Mouse (Mus musculus): ENCODE results near the gene Reln. TPM values are rescaled to one million over a fixed set of nuclear protein-coding genes. Genes with fewer than 3 reads are reported as not detected.

Reln gene
- total and polyA plus RNA-seq, 2 experiments from 2014 or later: 25.3 to 189 TPM

DNA sequence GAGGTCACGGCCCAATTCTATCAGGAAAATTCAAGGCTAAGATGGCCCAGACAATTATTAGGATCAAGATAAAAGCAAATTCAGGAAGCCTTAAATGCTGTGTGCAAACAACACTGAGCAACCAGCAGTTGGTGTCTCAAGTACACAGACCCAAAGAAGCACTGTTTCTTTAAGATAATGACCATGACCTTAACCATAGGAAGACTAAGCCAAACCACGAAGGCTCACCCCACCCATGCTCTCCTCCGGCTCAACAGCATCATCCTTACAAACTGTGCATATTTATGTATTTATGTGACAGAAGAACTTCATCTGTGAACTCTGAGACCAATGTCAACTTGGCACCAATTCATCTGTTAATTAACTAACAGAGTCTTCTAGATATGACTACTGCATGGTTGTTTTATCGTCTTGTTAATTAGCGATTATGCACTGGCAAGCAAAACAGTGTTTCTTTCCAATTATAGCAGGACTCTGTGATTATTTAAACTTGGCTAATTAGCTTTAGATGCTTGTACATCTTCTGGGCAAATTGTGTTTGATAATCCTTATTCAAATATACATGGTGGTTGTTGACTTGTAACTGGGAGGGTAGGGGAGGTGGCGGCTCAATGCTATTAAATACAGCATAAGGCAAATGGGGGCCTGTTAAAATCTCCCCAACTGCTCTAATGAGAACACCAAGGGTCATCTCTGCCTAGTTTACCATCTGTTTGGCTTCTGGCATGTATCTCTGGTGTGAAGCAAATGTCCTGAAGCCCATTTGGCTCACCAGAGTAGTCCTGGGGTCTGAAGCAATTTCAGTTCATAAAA lies 77.8 kb downstream of the Reln start:
- no peak for TF ChIP-seq CTCF (IDR thresholded peaks at IDR 0.05)
- H3K36me3 ChIP-seq (ENCODE audit: insufficient read depth, low read length): no peaks in the 10 kb centered on the region
- H3K27ac ChIP-seq (ENCODE audit: low read depth, low read length): no peak overlapping the region
- H3K4me2 ChIP-seq (ENCODE audit: low read depth, low read length, poor library complexity, severe bottlenecking): no peak overlapping the region
- H3K9ac ChIP-seq (replicated peaks; ENCODE audit: low read length, poor library complexity, severe bottlenecking): no peak overlapping the region
- 67% methylated on average over 6 of the region's 6 CpGs for WGBS
- no peak overlapping the region for H3K4me3 ChIP-seq (ENCODE audit: low read depth, low read length)
- no peaks in the 10 kb centered on the region for H3K4me1 ChIP-seq (ENCODE audit: insufficient read depth, low read length)
- ATAC-seq (ENCODE audit: low FRiP score) (no peak), DNase-seq (ENCODE audit: low spot score) (peak; percentile 62)
- H3K9me3 ChIP-seq (ENCODE audit: low read length): no peaks in the 10 kb centered on the region
- no peaks in the 10 kb centered on the region for H3K27me3 ChIP-seq (ENCODE audit: insufficient read depth, low read length)

DNA sequence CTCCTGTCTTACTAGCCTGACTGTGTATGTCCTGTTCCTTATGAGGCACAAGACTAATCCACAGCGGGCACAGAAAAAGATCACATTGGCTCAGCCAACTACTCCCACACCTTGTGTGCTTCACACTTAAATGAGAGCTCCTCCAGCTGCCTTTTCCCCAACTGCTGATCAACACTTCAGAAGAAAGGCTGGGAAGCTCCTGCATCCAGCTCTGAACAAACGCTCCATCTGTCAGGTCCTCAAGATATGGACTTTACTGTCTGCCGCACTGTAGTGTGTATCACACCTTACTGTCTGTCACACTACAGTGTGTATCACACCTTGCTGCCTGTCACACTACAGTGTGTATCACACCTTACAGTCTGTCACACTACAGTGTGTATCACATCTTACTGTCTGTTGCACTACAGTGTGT lies 82.1 kb downstream of the Reln start:
- H3K9ac ChIP-seq (replicated peaks; ENCODE audit: low read length, poor library complexity, severe bottlenecking): no peak overlapping the region
- H3K9me3 ChIP-seq (ENCODE audit: low read length): no peaks in the 10 kb centered on the region
- H3K36me3 ChIP-seq (ENCODE audit: insufficient read depth, low read length): no peaks in the 10 kb centered on the region
- H3K27me3 ChIP-seq (ENCODE audit: insufficient read depth, low read length): no peaks in the 10 kb centered on the region
- H3K4me3 ChIP-seq (ENCODE audit: low read depth, low read length): no peak overlapping the region
- no peak for TF ChIP-seq CTCF (IDR thresholded peaks at IDR 0.05)
- WGBS: 84% methylated on average over 3 of the region's 3 CpGs
- no peak overlapping the region for H3K4me2 ChIP-seq (ENCODE audit: low read depth, low read length, poor library complexity, severe bottlenecking)
- ATAC-seq (ENCODE audit: low FRiP score) (no peak), DNase-seq (ENCODE audit: low spot score) (no peak)
- H3K4me1 ChIP-seq (ENCODE audit: insufficient read depth, low read length): no peaks in the 10 kb centered on the region
- no peak overlapping the region for H3K27ac ChIP-seq (ENCODE audit: low read depth, low read length)

DNA sequence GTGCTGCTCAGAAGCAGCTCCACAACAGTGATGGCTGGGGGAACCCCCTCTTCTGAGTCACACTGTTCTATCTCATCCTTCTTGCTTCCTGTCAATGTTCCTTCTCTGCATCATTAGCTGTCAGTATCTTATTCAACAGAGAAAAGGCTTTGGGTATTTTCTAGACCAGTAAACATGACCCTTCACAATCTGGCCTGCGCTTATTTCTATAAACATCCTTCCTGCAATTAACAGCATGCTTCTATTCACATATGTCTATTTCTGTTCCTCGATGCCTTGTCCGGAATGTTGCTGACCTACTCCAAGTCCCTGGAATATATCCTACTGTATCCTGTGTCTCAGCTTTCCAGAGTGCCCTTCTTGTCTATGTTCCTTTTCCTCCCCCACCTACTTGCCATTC lies 89.2 kb downstream of the Reln start:
- no peak for DNase-seq (ENCODE audit: low spot score)
- no peaks in the 10 kb centered on the region for H3K4me1 ChIP-seq (ENCODE audit: insufficient read depth, low read length)
- ATAC-seq (ENCODE audit: low FRiP score): no peak

DNA sequence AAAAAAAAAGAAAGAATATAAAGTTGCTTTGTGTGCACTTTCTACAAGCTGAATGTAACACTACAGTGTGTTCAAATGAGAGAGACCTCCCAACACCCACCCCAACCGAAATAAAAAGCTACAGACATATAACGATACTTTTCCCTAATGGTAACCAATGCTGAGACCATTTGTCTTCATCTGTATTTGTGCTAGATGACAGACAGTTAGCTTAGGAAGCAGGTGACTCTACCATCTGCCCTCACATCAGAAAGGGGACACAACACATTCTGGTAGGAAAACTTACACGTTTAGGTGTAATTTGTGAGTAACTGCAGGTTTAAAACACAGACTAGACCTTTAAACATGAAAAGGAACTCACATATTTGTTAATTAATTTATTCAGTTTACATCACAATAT lies 90.6 kb downstream of the Reln start:
- 83% methylated on average over 3 of the region's 3 CpGs for WGBS

More for the DNA sequence above, 89.2 kb downstream of the Reln start:
- Histone ChIP-seq H3K4me3 (ENCODE audit: low read depth, low read length) (no peak overlapping the region), H3K36me3 (ENCODE audit: insufficient read depth, low read length) (no peaks in the 10 kb centered on the region), H3K9me3 (ENCODE audit: low read length) (no peaks in the 10 kb centered on the region), H3K9ac (replicated peaks; ENCODE audit: low read length, poor library complexity, severe bottlenecking) (no peak overlapping the region), H3K27me3 (ENCODE audit: insufficient read depth, low read length) (no peaks in the 10 kb centered on the region), H3K27ac (ENCODE audit: low read depth, low read length) (no peak overlapping the region), H3K4me2 (ENCODE audit: low read depth, low read length, poor library complexity, severe bottlenecking) (no peak overlapping the region)
- over 99% methylated on average over 3 of the region's 3 CpGs for WGBS
- TF ChIP-seq CTCF (IDR thresholded peaks at IDR 0.05): no peak

DNA sequence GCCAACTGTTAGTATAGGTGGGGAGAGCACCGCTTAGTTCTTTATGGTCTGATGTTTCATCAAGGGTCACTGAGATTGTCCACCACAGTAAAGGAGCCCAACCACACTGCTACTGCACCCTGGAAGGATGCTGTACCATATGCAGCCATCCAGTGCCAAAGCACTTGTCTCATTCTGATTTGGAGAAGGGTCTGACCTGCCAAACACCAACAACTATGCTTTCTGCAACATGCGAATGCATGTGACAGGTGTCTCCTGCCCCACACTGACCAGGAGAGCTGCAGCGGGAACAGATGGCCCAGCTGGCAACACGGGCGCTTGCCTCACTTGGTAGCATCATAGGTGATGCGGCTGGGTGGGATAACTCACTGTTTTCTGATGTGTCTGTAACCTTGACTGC lies 91.2 kb downstream of the Reln start:
- Histone ChIP-seq H3K4me2 (ENCODE audit: low read depth, low read length, poor library complexity, severe bottlenecking) (no peak overlapping the region), H3K9ac (replicated peaks; ENCODE audit: low read length, poor library complexity, severe bottlenecking) (no peak overlapping the region), H3K4me3 (ENCODE audit: low read depth, low read length) (no peak overlapping the region), H3K36me3 (ENCODE audit: insufficient read depth, low read length) (no peaks in the 10 kb centered on the region), H3K27me3 (ENCODE audit: insufficient read depth, low read length) (no peaks in the 10 kb centered on the region), H3K27ac (ENCODE audit: low read depth, low read length) (no peak overlapping the region), H3K9me3 (ENCODE audit: low read length) (no peaks in the 10 kb centered on the region), H3K4me1 (ENCODE audit: insufficient read depth, low read length) (no peaks in the 10 kb centered on the region)
- DNase-seq (ENCODE audit: low spot score): peak; percentile 52
- TF ChIP-seq CTCF (IDR thresholded peaks at IDR 0.05): no peak
- ATAC-seq (ENCODE audit: low FRiP score): no peak
- 92% methylated on average over 6 of the region's 6 CpGs for WGBS

More for the DNA sequence above, 90.6 kb downstream of the Reln start:
- Histone ChIP-seq H3K9me3 (ENCODE audit: low read length) (no peaks in the 10 kb centered on the region), H3K9ac (replicated peaks; ENCODE audit: low read length, poor library complexity, severe bottlenecking) (no peak overlapping the region), H3K27ac (ENCODE audit: low read depth, low read length) (no peak overlapping the region), H3K36me3 (ENCODE audit: insufficient read depth, low read length) (no peaks in the 10 kb centered on the region), H3K4me1 (ENCODE audit: insufficient read depth, low read length) (no peaks in the 10 kb centered on the region), H3K4me2 (ENCODE audit: low read depth, low read length, poor library complexity, severe bottlenecking) (no peak overlapping the region), H3K4me3 (ENCODE audit: low read depth, low read length) (no peak overlapping the region), H3K27me3 (ENCODE audit: insufficient read depth, low read length) (no peaks in the 10 kb centered on the region)
- TF ChIP-seq CTCF (IDR thresholded peaks at IDR 0.05): no peak
- ATAC-seq (ENCODE audit: low FRiP score): no peak
- DNase-seq (ENCODE audit: low spot score): no peak

DNA sequence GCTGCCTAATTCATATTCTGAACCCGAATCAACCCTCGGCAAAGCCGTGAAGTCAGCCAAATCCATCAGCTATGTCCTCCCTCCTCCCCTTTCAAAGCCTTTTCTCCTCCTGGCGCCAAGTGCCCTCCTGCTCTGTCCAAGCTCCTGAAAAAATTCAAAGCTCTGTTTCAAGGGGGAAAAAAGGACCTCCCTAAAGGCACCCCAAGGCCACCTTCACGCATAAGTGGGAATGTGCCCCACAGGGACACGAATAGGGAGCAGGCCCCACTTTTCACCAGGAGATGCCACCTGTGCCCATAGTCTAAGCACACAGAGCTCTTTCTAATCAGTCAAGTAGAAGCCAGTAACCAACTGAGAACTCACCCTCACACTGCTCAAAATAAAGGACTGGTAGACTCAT lies 96.7 kb downstream of the Reln start:
- WGBS: 34% methylated on average over 6 of the region's 6 CpGs
- Histone ChIP-seq H3K4me1 (ENCODE audit: insufficient read depth, low read length) (no peaks in the 10 kb centered on the region), H3K27ac (ENCODE audit: low read depth, low read length) (no peak overlapping the region), H3K9ac (replicated peaks; ENCODE audit: low read length, poor library complexity, severe bottlenecking) (no peak overlapping the region), H3K27me3 (ENCODE audit: insufficient read depth, low read length) (no peaks in the 10 kb centered on the region), H3K9me3 (ENCODE audit: low read length) (no peaks in the 10 kb centered on the region), H3K4me3 (ENCODE audit: low read depth, low read length) (no peak overlapping the region), H3K36me3 (ENCODE audit: insufficient read depth, low read length) (no peaks in the 10 kb centered on the region), H3K4me2 (ENCODE audit: low read depth, low read length, poor library complexity, severe bottlenecking) (no peak overlapping the region)
- DNase-seq (ENCODE audit: low spot score) (peak; percentile 82), ATAC-seq (ENCODE audit: low FRiP score) (peak; percentile 62; the same call in 1 of the 2 replicates)
- no peak for TF ChIP-seq CTCF (IDR thresholded peaks at IDR 0.05)
